Mouse (Mus musculus) lung, postnatal 14 days (tissue): ENCODE data around the gene Tuba1c.
A peak's percentile ranks its signal among the peaks of the same experiment; 100 is the strongest.

ENCODE experiments used
- DNase-seq: peaks from one replicate; pipeline ENCODE4 v3.0.0; 2021

Gene Tuba1c

DNA sequence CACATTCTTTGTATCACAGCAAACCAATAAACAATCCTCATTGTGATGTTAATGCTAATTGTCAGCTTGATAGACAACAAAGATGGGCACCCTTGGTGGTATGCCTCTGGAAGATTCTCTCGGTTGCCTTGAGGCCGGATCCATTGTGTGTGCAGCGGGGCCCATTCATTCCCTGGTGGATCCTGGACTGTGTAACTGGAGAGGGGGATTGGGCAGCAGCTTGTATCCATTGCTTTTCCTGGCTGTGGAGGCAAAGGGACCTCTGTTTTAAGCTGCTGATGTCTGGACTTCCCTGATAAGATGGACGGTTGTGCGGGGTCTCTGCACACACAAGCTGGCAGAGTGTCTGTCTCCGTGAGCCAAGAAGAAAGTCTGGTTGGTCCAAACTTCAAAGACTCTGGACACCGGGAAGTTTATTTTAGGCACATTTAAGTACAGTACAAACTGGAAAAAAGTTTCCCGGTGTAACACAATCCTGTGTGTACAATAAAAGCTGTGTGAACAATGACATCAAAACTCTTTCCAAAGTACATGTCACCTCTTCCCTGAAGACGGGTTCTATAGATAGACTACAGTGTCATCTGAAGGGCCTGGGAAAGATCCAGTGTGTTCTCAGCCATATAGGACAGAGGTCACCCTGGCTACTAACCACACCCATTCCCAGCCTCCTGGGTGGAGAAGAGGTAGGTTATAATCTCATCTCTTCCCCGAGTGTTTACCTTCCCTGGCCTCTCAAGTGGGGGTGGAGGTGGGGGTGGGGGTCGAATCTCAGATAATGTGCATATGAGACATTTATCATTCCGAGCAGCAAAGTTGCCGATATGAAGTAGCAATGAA, 31.5 kb upstream of the Tuba1c start:
- DNase-seq, result no peak

GRCm38 (mm10) chr15:98998775-98999157, 30.9 kb upstream of the Tuba1c start:
- DNase-seq, result no peak

DNA sequence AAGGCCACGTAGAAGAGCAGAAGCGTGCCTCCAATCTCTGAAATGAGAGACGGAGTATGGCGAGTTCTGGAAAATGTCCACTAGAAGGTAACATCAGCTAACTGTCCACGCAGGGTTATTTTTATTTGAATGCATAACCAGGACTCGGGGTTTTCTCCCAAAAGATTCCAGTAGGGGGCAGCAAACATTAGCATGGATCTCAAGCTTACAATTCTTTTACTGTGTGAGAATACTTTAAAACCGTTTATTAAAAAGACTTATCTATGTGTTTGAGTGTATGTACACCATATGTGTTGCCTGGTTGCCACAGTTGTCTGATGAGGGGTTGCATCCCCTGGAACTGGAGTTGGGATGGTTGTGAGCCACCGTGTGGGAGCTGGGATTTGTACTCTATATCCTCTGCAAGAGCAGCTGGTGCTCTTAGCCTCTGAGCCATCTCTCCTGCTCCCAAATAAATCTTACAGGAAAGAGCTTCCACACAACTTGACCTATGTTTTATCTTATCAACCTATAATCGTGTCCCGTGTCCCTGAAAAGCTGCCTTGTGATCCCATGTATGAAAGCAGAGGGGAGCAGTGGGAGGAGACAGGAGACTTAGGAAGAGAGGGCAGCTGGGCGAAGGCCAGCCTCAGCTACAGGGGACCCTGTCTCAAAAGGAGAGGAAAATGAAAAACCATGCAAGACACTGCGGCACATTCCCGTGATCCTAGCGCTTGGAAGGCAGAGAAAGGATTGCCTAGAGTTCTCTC, 29.0 kb upstream of the Tuba1c start:
- peak; percentile 73 for DNase-seq

DNA sequence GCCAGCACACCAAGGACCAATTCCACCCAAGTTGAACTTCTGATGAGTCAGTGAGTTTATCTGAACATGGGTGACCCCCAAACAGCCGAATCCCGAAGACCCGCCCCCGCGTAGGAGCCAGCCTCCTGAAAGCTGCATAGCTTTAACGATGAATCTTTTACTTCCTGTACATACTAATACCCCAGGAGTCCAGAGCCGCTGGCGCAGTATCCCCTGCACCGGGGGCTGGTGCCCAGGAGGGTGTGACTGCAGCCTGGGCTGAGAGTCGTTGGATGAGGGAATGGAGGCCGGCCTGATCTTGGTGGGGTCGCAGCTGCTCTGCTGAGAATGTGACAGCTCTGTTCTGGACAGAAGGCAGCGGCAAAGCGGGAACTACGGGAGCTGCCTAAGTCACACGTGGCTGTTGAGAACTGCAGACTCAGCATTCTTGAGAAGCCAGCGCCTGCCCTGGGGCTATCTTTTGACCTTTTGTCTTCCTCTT, 28.2 kb upstream of the Tuba1c start:
- DNase-seq, result no peak

DNA sequence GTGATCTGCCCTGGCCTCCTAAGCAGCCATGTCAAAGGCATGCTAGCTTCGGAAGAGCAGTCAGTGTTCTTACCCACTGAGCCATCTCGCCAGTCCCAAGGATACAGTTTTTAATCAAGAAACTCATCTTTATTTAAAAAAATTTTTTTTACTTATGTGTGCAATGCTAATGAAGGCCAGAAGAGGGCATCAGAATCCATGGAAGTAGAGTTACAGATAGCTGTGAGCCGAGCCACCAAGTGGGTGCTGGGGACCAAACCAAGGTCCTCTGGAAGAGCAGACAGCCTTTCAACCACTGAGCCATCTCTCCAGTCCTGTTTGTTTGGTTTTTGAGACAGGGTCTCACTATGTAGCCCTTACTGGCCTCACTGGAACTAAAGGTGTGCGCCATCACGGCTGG, 26.1 kb upstream of the Tuba1c start:
- DNase-seq, result no peak

DNA sequence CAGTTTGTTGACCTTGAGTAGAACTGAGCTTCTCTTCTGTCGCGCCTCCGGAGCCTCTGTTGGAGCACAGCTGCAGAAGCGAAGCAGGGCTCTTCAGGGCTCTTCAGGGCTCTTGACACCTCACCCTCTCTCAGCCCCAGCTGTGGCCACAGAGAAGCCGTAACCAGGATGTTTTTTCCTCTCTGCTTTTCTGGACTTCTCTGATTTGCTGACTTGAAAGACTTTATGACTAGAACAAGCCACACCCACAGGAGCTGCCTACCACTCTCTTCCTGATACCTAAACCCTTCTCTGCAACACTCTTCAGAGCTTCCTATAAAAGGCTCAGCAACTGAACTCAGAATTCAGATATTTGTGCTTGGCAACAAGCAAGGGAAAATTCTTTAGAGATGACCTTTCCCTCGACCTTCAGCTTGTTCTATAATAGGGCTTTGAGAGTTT, 20.9 kb upstream of the Tuba1c start:
- DNase-seq, result no peak

DNA sequence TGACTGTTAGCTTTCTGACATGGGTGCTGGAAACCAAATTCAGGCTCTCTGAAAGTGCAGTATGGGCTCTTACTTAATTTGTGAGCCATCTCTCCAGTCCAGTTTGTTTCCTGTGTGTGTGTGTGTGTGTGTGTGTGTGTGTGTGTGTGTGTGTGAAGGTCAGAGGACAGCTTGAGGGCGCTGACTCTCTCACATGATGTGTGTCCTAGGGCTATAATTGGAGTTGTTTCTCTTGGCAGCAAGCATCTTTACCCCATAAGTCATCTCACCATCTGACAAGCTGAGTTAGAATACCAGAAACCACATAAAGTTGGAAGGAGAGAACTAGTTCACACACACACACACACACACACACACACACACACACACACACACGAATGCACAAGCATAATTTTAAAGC, 18.8 kb upstream of the Tuba1c start:
- DNase-seq, result no peak

- DNase-seq, result no peak
Measured at GRCm38 (mm10) chr15:99011946-99012345, 17.7 kb upstream of the Tuba1c start.

DNA sequence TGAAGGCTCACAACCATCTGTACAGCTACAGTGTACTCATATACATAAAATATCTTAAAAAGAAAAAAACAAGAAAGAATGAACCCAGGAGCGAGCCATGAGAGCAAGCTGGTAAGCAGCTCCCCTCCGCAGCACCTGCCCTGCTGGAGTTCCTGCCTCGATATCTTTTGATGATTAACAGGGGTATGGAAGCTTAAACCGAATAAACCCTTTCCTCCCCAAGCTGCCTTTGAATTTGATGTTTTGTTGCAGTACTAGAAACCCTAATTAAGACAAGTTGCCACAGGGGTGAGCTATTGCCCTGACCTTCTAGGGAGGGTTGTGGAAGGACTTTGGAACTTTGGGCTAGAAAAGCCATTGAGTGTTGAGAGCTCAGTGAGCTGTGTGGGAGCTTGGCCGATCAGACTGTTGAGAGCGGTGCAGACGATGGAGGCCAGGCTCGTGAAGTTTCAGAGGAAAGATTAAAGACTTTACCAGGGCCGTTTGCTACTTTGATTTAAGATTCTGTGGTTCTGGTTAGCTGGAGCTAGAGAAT, 15.1 kb upstream of the Tuba1c start:
- DNase-seq, result no peak

GRCm38 (mm10) chr15:99017355-99017761, 12.3 kb upstream of the Tuba1c start:
- no peak for DNase-seq

DNA sequence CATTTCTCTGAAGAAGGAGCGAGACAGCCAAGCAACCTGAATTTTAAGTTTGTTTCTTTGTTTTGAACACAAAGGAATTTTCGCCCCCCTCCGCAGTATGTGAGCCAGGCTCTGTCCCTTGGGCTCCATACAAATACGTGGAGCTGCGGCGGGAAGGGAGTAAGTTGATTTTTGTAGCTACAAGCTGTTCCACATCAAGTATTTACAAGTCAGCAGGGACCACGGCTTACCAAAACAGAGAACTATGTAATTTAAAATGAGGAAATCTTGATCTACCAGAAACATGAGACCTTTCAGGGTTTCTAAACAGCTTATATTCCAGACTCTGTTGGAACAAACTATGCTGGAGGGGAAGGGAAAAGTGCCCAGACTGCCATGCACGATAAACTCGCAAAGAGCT, 11.7 kb upstream of the Tuba1c start:
- DNase-seq, result no peak

DNA sequence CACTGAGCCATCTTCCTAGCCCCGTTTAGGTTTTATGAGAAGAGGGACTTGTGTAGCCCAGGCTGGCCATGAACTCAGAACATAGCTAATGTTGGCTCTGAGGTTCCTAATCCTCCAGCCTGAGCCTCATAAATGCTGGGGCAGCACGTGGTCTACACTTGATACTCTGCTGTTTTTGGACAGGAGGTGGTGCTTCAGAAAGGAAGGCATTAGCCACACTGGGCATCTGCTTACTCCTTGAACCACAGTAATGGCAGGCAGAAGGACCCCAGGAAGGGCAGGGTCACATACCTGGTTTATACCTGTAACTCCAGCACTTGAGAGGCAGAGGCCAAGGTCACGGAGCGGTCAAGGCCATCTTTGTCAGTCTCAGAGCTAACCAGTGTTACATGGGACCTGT, 11.1 kb upstream of the Tuba1c start:
- DNase-seq, result no peak

- DNase-seq, result no peak
Measured at GRCm38 (mm10) chr15:99019436-99019835, 10.3 kb upstream of the Tuba1c start.

- no peak for DNase-seq
Measured at GRCm38 (mm10) chr15:99020171-99020570, 9.5 kb upstream of the Tuba1c start.

- no peak for DNase-seq
Measured at GRCm38 (mm10) chr15:99021255-99021654, 8.4 kb upstream of the Tuba1c start.

GRCm38 (mm10) chr15:99024668-99025314, 4.9 kb upstream of the Tuba1c start:
- DNase-seq, result peak; percentile 89

- DNase-seq, result no peak
Measured at GRCm38 (mm10) chr15:99025414-99025813, 4.3 kb upstream of the Tuba1c start.

DNA sequence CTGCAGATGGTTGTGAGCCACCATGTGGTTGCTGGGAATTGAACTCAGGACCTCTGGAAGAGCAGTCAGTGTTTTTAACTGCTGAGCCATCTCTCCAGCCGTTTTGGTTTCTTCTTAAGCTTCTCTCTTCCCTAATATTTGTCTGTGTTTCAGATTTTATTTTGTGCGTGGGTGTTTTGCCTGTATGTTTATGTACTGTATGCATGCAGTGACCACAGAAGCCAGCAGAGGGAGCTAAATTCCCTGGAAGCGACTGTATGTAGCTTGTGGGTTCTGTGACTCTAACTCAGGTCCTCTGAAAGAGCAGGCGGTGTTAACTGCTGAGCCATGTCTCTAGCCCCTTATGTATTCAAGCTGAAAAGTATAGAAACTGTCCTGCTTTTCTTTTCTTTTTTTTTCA, 3.4 kb upstream of the Tuba1c start:
- DNase-seq, result peak; percentile 46

DNA sequence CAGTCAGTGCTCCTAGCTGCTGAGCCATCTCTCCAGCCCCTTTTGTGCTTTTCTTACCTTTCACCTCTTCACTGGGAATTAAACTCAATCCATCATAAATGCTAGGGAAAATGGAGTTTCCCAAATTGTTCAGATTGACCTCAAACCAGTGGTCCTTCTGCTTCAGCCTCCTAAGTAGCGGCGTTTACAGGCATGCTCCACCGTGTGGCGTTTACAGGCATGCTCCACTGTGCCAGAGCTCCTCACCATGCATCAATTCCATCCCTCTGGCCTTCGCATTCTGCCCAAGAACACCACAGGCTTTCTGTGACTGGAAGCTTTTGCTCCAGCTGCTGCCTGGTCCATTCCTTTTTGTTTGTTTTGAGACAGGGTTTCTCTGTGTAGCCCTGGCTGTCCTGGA, 2.6 kb upstream of the Tuba1c start:
- no peak for DNase-seq

- no peak for DNase-seq
Measured at GRCm38 (mm10) chr15:99028874-99029458, 725 bp upstream of the Tuba1c start.

GRCm38 (mm10) chr15:99030585-99031387, 1.1 kb downstream of the Tuba1c start:
- DNase-seq, result peak; percentile 58

DNA sequence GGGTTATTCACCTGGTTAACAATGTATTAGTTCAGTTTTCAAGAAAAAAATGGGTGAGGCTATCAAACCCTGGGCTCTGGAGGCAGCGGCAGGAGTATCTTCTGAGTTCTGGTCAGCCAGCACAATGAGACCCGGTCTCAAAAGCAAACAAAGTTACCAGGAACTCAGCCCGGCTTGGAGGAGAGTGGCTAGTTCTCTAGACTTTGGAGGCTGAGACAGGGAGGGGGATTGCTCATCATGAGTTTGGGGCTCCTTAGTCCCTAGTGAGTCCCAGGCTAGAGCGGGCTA, 1.6 kb downstream of the Tuba1c start:
- no peak for DNase-seq
